Mouse (Mus musculus) embryonic facial prominence, embryonic 15.5 days (tissue): ENCODE data around the gene Hist2h3c1. TPM values are rescaled to one million over a fixed set of nuclear protein-coding genes. Genes with fewer than 3 reads are reported as not detected.
"Not testable (repeated sequence)": the region's sequence is repeated elsewhere in the genome, so short reads cannot be mapped to it uniquely, and the experiment has no call there.

ENCODE experiments used
- ATAC-seq: fragments of 200-750 bp; cut with Nextera tagmentation; 2 replicates; pipeline ENCODE4 v1.8.0; 2017; ENCODE audit warnings: low read depth, moderate TSS enrichment; ENCODE audit not compliant: insufficient number of reproducible peaks, low FRiP score, low TSS enrichment
- H3K27ac ChIP-seq: fragments of 300-500 bp; sonication (generic); replicated peaks from 2 replicates; pipeline ENCODE4 v1.5.1; 2015; ENCODE audit warnings: mild to moderate bottlenecking, inconsistent platforms
- H3K27me3 ChIP-seq: fragments of 300-500 bp; sonication (generic); 2 replicates; pipeline ENCODE4 v1.6.1; 2015; ENCODE audit warnings: inconsistent platforms
- H3K36me3 ChIP-seq: fragments of 300-500 bp; sonication (generic); 2 replicates; pipeline ENCODE4 v1.6.1; 2015; ENCODE audit warnings: mild to moderate bottlenecking, inconsistent platforms
- H3K4me1 ChIP-seq: fragments of 300-500 bp; sonication (generic); 2 replicates; pipeline ENCODE4 v1.6.1; 2015; ENCODE audit warnings: inconsistent platforms
- H3K4me2 ChIP-seq: fragments of 300-500 bp; sonication (generic); replicated peaks from 2 replicates; pipeline ENCODE4 v1.6.1; 2015; ENCODE audit warnings: mild to moderate bottlenecking, inconsistent platforms
- H3K4me3 ChIP-seq: fragments of 300-500 bp; sonication (generic); replicated peaks from 2 replicates; pipeline ENCODE4 v1.5.1; 2015; ENCODE audit warnings: mild to moderate bottlenecking, inconsistent platforms
- H3K9ac ChIP-seq: fragments of 300-500 bp; sonication (generic); 2 replicates; pipeline ENCODE4 v1.6.1; 2015; ENCODE audit warnings: inconsistent platforms
- H3K9me3 ChIP-seq: fragments of 300-500 bp; sonication (generic); replicated peaks from 2 replicates; pipeline ENCODE4 v1.6.1; 2016; ENCODE audit warnings: inconsistent platforms
- WGBS: fragments of 180-500 bp; shearing (Covaris S2); methylation state at CpG from one replicate; pipeline ENCODE4 v1.1.7; 2015; 5-methylcytosine and 5-hydroxymethylcytosine counted together
- polyA plus RNA-seq: library from polyadenylated mRNA; unstranded; fragments of >200 nt; fragmentation: Nextera tagmentation; extraction: Ambion mirVana; gene quantifications from 2 replicates; pipeline ENCODE4 v1.2.1, GENCODE M21; 2015

Gene Hist2h3c1
- polyA plus RNA-seq, result 1.6 TPM in 1 of 2 replicates, not detected in the other

DNA sequence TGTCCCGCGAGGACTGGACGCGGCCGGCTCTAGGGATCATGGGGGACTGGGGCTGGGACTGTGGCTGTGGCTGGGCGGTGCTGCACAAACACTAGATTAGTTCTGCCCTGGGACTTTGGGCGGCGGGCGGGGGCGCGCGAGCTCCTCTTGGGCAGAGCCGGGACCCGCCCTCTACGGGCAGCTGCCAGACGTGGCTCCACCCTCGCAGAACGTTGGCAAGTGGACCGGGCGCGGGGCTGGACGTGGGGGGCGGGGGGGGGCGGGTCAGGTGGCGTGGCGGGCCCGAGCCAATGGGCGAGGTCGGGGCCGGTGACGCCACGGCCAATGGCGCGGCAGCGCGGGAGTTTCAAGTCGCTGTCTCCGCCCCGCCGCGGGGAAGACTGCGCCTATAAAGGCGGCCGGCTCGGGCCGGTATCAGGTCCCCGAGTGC is at the start of gene Hist2h3c1:
Gene Hist2h3c1, plus strand, starts transcription at position 259 of the 430 bp plus-strand sequence.
- H3K4me3 ChIP-seq, result peak within 1 kb of the TSS; percentile 41
- H3K36me3 ChIP-seq, H3K9me3 ChIP-seq, H3K27me3 ChIP-seq: not testable (repeated sequence)
- H3K9ac ChIP-seq, result peak within 1 kb of the TSS; percentile 40
- peak within 1 kb of the TSS; percentile 44 for H3K4me2 ChIP-seq
- H3K4me1 ChIP-seq, result peaks cover 25% of the 10 kb centered on the region
- ATAC-seq, result peak; percentile 94
- H3K27ac ChIP-seq, result peak within 1 kb of the TSS; percentile 83; the same call in 1 of the 2 replicates
- 0% methylated on average over 5 of the region's 47 CpGs for WGBS

DNA sequence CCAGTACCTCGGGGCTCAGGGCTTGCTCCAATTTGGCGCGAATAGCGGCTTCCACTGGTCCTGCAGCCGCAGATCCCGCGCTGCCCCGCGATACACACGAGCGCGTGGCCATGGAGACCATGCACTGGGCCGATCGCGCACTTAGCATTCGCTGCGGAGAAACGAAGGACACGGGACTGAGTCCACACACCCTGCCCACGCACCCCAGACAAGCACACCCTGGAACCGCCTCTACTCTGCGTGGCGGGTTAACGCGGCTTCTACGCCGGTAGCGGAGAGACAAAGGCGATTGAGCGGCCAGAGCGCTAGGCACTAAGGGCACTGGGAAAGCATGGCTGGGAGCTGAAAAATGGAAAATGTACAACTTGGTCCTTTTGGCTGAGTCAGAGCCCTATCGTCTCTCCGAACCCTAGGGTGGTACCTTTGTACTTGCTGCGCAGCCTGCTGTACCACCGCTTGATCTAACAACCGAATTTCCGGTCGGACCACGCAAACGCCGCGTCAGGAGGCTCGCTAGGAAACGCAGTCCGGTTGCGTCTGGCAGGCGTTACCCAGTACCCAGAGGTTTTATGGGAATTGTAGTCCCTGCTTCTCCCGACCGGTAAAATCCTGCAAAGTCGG is 49.2 kb upstream of the Hist2h3c1 start:
- Histone ChIP-seq H3K4me3 (peak overlapping the region; percentile 75), H3K9me3 (no peaks in the 10 kb centered on the region), H3K4me2 (peak overlapping the region; percentile 88), H3K36me3 (peaks cover under 1% of the 10 kb centered on the region; the same call in 1 of the 2 replicates), H3K27ac (peak overlapping the region; percentile 97), H3K4me1 (peaks cover 14% of the 10 kb centered on the region), H3K9ac (peak overlapping the region; percentile 75), H3K27me3 (no peaks in the 10 kb centered on the region)
- peak; percentile 96 for ATAC-seq
- WGBS, result under 1% methylated on average over 50 of the region's 50 CpGs

DNA sequence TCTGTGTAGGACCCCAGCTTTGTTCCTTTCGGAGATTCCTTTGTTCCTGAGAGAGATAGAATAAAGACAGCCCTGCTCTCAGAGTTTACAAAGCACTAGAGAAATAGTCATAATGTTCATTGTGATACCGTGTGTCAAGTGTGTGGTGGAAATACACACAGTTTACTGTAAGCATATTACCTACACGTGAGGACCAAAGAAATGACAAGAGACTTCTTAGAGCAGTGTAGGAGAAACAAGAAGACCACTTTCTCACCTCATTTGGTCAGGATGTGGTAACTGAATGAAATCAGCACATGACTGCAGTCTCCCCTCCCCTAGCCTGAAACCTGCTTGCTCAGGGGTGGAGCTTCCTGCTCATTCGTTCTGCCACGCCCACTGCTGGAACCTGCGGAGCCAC is 48.3 kb upstream of the Hist2h3c1 start:
- Histone ChIP-seq H3K4me1 (peaks cover 14% of the 10 kb centered on the region), H3K4me2 (peak overlapping the region; percentile 88), H3K27ac (peak overlapping the region; percentile 39; the same call in 1 of the 2 replicates), H3K4me3 (peak overlapping the region; percentile 75), H3K27me3 (no peaks in the 10 kb centered on the region), H3K36me3 (no peaks in the 10 kb centered on the region; the same call in 1 of the 2 replicates), H3K9ac (no peak overlapping the region), H3K9me3 (no peaks in the 10 kb centered on the region)
- no peak for ATAC-seq
- 11% methylated on average over 6 of the region's 6 CpGs for WGBS

DNA sequence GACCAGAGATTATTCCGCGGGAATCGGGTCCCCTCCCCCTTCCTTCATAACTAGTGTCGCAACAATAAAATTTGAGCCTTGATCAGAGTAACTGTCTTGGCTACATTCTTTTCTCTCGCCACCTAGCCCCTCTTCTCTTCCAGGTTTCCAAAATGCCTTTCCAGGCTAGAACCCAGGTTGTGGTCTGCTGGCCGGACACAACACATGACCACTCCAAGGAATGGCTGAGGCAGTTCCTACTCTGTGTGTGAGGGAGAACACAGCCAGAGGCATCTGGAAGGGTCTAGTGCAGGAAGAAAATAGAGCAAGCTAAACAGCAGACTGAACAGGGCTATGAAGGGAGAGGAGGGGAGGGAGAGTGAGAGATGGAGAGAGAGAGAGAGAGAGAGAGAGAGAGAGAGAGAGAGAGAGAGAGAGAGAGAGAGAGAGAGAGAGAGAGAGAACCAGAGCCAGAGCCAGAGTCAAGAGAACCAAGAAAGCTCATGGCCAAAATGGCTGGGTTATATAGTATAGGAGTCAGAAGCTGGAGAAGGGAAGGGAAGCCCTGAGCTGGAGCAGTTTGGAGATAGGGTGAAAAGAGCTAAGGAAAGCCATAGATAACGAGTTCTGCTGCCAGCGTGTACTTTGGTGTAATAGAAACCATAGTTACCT is 47.8 kb upstream of the Hist2h3c1 start:
- not testable (repeated sequence) for ATAC-seq, H3K9ac ChIP-seq, H3K27me3 ChIP-seq, H3K36me3 ChIP-seq, H3K4me2 ChIP-seq, H3K9me3 ChIP-seq, H3K4me3 ChIP-seq, H3K27ac ChIP-seq
- peaks cover 14% of the 10 kb centered on the region for H3K4me1 ChIP-seq
- 43% methylated on average over 5 of the region's 8 CpGs for WGBS

DNA sequence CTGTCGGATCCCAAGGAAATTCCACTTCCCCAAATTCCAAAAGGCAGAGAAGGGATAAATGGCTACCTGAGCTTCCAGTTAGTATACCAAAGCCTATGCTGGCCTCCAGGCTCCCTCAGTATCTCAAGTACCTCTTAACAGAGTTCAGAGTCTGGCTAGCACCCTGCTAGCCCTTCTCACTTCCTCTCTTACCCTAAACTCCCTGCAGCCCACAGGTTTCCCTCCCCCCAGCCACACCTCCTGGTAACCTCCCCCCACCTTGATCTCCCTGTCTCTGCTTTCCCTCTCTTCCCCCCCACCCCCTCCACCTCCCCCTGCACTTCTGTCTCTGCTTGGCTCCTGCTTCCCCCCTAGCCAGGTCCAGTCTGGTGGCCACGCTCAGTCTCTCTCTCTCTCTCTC is 46.8 kb upstream of the Hist2h3c1 start:
- H3K9me3 ChIP-seq, result no peaks in the 10 kb centered on the region
- no peak for ATAC-seq
- no peak overlapping the region for H3K9ac ChIP-seq
- 44% methylated on average over 2 of the region's 2 CpGs for WGBS
- H3K27ac ChIP-seq, result no peak overlapping the region
- H3K27me3 ChIP-seq, result no peaks in the 10 kb centered on the region
- no peaks in the 10 kb centered on the region for H3K36me3 ChIP-seq
- no peak overlapping the region for H3K4me3 ChIP-seq
- no peak overlapping the region for H3K4me2 ChIP-seq
- H3K4me1 ChIP-seq, result peaks cover 14% of the 10 kb centered on the region

DNA sequence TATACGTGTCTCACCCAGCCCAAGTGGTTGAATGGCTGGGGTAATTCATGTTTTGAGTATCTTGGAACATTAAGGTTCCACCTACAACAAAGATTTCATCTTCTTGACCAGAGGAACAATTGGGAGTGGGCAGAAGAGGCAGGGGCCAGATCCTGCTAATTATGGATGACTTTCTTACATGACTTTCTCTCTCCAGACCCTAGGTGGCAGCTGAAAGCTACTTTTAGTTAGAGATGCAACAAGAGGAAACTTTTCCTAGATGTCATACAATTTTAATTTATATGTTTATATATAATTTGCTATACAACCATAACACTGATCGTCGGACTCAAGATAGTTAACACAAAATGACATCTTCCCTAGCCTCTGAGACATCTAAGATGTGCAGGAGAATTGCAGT is 38.7 kb upstream of the Hist2h3c1 start:
- Histone ChIP-seq H3K4me3 (no peak overlapping the region), H3K4me1 (0 out of 2 replicates have a peak, but pooled peaks cover 4% of the 10 kb centered on the region), H3K27me3 (no peaks in the 10 kb centered on the region), H3K27ac (no peak overlapping the region), H3K9me3 (no peaks in the 10 kb centered on the region), H3K36me3 (no peaks in the 10 kb centered on the region), H3K4me2 (no peak overlapping the region), H3K9ac (no peak overlapping the region)
- WGBS, result 69% methylated on average over 3 of the region's 3 CpGs
- ATAC-seq, result no peak

DNA sequence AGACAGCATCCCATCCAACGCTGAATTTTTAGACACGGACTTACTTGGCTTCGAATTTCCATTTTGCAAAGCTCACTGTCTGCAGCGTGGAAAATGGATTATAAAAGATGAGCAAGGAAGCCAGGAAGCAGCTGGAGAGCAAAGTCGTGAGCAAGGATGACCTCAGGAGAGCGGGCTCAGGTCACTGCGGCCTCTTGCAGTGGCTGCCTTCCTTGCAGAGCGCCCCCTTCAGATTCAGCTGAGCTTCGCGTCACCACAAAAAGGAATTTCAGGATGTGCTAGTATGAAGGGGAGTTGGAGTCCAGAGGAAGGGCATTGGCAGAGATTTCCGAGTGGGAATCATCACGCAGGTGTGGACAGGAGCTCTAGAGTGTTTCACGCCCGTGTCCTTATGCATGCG is 37.2 kb upstream of the Hist2h3c1 start:
- no peak for ATAC-seq
- WGBS, result 21% methylated on average over 15 of the region's 15 CpGs
- no peak overlapping the region for H3K4me3 ChIP-seq
- no peaks in the 10 kb centered on the region for H3K27me3 ChIP-seq
- H3K4me2 ChIP-seq, result no peak overlapping the region
- H3K9me3 ChIP-seq, result no peaks in the 10 kb centered on the region
- 0 out of 2 replicates have a peak, but pooled peaks cover 4% of the 10 kb centered on the region for H3K4me1 ChIP-seq
- H3K9ac ChIP-seq, result no peak overlapping the region
- no peaks in the 10 kb centered on the region for H3K36me3 ChIP-seq
- no peak overlapping the region for H3K27ac ChIP-seq

DNA sequence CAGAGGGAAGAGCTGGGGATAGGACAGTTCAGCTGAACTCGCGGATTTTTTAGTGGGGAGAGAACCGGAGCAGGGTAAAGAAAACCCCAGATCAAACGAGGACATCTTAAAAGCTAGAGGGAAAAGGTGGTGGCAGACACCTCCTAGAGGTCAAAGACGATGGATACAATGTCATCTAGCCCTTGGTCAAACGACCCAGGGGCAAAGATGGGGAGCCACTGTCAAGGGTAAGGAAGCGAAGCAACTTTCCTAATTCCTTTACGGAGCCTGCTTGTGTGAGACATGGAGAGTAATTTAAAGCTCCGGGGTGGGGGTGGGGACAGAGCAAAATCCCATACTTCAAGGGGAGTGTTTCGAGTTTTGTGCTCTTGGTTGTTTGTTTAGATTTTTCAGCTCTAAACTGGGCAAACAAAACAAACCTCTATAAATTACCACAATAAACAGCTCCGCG is 27.3 kb upstream of the Hist2h3c1 start:
- no peaks in the 10 kb centered on the region for H3K9me3 ChIP-seq
- H3K27ac ChIP-seq, result peak overlapping the region; percentile 100
- H3K9ac ChIP-seq, result peak overlapping the region; percentile 76
- no peaks in the 10 kb centered on the region for H3K27me3 ChIP-seq
- peaks cover 31% of the 10 kb centered on the region for H3K4me1 ChIP-seq
- under 1% methylated on average over 12 of the region's 12 CpGs for WGBS
- ATAC-seq, result no peak
- peak overlapping the region; percentile 65 for H3K4me3 ChIP-seq
- H3K4me2 ChIP-seq, result peak overlapping the region; percentile 69
- no peaks in the 10 kb centered on the region for H3K36me3 ChIP-seq

DNA sequence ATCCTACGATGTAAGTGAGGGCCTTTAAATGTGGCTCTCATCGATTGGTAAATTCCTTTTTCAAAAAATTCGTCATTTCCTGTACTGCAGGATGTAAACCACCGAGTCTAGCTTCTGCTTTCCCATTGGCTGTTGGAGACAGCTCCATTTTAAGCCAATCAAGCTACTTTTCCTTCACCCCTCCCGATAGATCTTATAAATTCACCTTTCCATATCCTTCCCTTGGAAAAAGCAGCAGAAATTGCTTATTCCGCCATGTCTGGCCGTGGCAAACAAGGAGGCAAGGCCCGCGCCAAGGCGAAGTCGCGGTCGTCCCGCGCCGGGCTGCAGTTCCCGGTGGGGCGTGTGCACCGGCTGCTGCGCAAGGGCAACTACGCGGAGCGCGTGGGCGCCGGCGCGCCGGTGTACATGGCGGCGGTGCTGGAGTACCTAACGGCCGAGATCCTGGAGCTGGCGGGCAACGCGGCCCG is 26.8 kb upstream of the Hist2h3c1 start, which contains the start of the genes Bola1 and Hist2h2ab:
Gene Bola1, minus strand, starts transcription at position 49 of the 470 bp plus-strand sequence.
Gene Hist2h2ab, plus strand, starts transcription at position 205 of the 470 bp plus-strand sequence.
- Histone ChIP-seq H3K4me3 (peak within 1 kb of the TSS; percentile 65), H3K4me1 (peaks cover 31% of the 10 kb centered on the region), H3K27ac (peak within 1 kb of the TSS; percentile 100), H3K27me3 (no peaks in the 10 kb centered on the region), H3K9me3 (no peaks in the 10 kb centered on the region), H3K36me3 (no peaks in the 10 kb centered on the region), H3K9ac (peak within 1 kb of the TSS; percentile 76), H3K4me2 (peak within 1 kb of the TSS; percentile 69)
- WGBS, result under 1% methylated on average over 34 of the region's 37 CpGs
- ATAC-seq, result peak; percentile 87

DNA sequence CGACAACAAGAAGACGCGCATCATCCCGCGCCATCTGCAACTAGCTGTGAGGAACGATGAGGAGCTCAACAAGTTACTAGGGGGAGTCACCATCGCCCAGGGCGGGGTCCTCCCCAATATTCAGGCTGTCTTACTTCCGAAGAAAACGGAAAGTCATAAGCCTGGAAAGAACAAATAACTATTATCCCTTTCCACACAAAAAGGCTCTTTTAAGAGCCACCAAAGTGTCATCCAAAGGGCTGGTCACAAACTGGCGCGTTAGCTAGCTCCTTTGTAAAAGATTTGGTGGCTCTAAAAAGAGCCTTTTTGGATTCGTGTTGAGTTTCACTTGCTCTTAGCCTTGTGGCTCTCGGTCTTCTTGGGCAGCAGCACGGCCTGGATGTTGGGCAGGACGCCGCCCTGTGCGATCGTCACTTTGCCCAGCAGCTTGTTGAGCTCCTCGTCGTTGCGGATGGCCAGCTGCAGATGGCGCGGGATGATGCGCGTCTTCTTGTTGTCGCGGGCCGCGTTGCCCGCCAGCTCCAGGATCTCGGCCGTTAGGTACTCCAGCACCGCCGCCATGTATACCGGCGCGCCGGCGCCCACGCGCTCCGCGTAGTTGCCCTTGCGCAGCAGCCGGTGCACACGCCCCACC is 26.2 kb upstream of the Hist2h3c1 start:
- ATAC-seq, result 0 out of 2 replicates have a peak, but pooled peaks have one; percentile 0
- H3K27ac ChIP-seq, result peak overlapping the region; percentile 100

More for the DNA sequence above, 26.2 kb upstream of the Hist2h3c1 start:
- peaks cover 31% of the 10 kb centered on the region for H3K4me1 ChIP-seq
- peak overlapping the region; percentile 69 for H3K4me2 ChIP-seq
- peak overlapping the region; percentile 76 for H3K9ac ChIP-seq
- H3K36me3 ChIP-seq, H3K9me3 ChIP-seq, H3K27me3 ChIP-seq: not testable (repeated sequence)
- H3K4me3 ChIP-seq, result peak overlapping the region; percentile 65
- under 1% methylated on average over 41 of the region's 47 CpGs for WGBS
